Mouse (Mus musculus) cerebellum, adult 2 months (tissue): Measurements from ENCODE around the gene Themis2.

Experiments used
- CTCF ChIP-seq: fragments of 200-500 bp; IDR thresholded peaks from 2 replicates; pipeline ENCODE4 v1.5.1; 2011; ENCODE audit warnings: low read depth, mild to moderate bottlenecking, control low read depth, low read length, moderate library complexity, borderline replicate concordance; ENCODE audit not compliant: insufficient read depth
- POLR2A ChIP-seq: fragments of 200-500 bp; IDR thresholded peaks from 2 replicates; pipeline ENCODE4 v1.6.1; 2011; ENCODE audit warnings: low read length, control low read depth, borderline replicate concordance; ENCODE audit not compliant: insufficient read depth

DNA sequence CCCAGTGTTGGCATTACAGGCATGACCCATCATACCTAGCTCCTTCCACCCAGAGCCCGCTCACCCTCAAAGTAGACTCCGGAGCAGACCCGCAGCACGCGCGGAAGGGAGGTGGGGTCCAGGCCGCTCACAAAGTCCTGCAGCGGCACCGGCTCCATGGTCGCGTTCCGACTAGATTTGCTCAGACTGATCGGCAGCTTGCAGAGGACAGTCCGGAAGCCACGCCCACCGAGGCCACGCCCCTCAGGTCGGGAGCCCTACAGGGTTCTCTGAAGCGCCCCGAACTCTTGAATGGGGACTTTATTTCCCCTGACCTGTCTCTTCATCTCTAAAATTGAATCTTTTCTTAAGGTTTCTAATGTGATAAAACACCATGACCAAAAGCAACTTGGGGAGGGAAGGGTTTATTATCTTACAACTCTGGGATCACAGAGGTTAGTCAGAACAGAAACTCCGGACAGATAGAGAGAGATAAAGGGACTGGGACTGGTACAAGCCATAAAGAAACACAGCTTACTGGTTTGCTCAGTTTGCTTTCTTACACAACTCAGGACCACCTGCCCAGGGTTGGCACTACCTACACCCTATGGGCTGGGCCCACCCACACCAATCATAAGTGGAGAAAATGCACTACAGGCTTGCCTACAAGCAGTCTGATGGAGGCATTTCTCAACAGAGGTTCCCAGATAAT is at the start of gene Themis2:
- TF ChIP-seq CTCF (no peak), POLR2A (no peak)
